Mouse (Mus musculus) heart, adult 2 months (tissue): ENCODE data around the gene Kat2b. TPM values are rescaled to one million over a fixed set of nuclear protein-coding genes. Genes with fewer than 3 reads are reported as not detected.
A peak's percentile ranks its signal among the peaks of the same experiment; 100 is the strongest.

Experiments used
- DNase-seq, 2 experiments: peaks; one replicate each; pipeline ENCODE4 v3.0.0; 2021
- H3K27ac ChIP-seq: fragments of 200-600 bp; 2 replicates; pipeline ENCODE4 v1.8.1; 2022
- H3K27me3 ChIP-seq: fragments of 200-500 bp; 2 replicates; pipeline ENCODE4 v1.6.1; 2012; ENCODE audit warnings: mild to moderate bottlenecking, low read length, inconsistent platforms, mixed read lengths; ENCODE audit not compliant: control insufficient read depth, insufficient read depth
- H3K36me3 ChIP-seq: fragments of 200-500 bp; 2 replicates; pipeline ENCODE4 v1.6.1; 2012; ENCODE audit warnings: low read length, inconsistent platforms; ENCODE audit not compliant: control insufficient read depth, insufficient read depth
- H3K4me1 ChIP-seq: fragments of 200-500 bp; 2 replicates; pipeline ENCODE4 v1.6.1; 2011; ENCODE audit warnings: low read length; ENCODE audit not compliant: control insufficient read depth, insufficient read depth
- H3K4me3 ChIP-seq: fragments of 200-600 bp; 2 replicates; pipeline ENCODE4 v1.8.1; 2022
- H3K79me2 ChIP-seq: fragments of 200-500 bp; replicated peaks from 2 replicates; pipeline ENCODE4 v1.6.1; 2012; ENCODE audit warnings: mild to moderate bottlenecking, inconsistent platforms, low read length, moderate library complexity, mixed read lengths; ENCODE audit not compliant: control insufficient read depth, insufficient read depth
- H3K9ac ChIP-seq: fragments of 200-500 bp; 2 replicates; pipeline ENCODE4 v1.6.1; 2012; ENCODE audit warnings: low read depth, mild to moderate bottlenecking, control low read depth, inconsistent platforms, low read length, mixed read lengths
- CTCF ChIP-seq: fragments of 200-600 bp; IDR thresholded peaks from 2 replicates; pipeline ENCODE4 v1.8.1; 2022; ENCODE audit warnings: antibody characterized with exemption, mild to moderate bottlenecking, moderate library complexity
- EP300 ChIP-seq: fragments of 200-500 bp; IDR thresholded peaks from 2 replicates; pipeline ENCODE4 v1.6.1; 2011; ENCODE audit warnings: low read depth, low read length, control low read depth; ENCODE audit not compliant: insufficient read depth
- POLR2A ChIP-seq: fragments of 200-500 bp; IDR thresholded peaks from 2 replicates; pipeline ENCODE4 v1.6.1; 2011; ENCODE audit warnings: mild to moderate bottlenecking, low read depth, low read length, control low read depth; ENCODE audit not compliant: insufficient read depth
- WGBS: fragments of 180-500 bp; shearing (Covaris S2); methylation state at CpG from one replicate; pipeline ENCODE4 v1.1.7; 2018; 5-methylcytosine and 5-hydroxymethylcytosine counted together
- intact Hi-C: fragments of 180-260 bp; cut with DNase I; formaldehyde crosslinking; loops from one replicate; pipeline ENCODE4 v1.15.1; 2025
- polyA plus RNA-seq: library from polyadenylated mRNA; depleted of rRNA; stranded (reverse); fragments of >200 nt; gene quantifications from 2 replicates; pipeline ENCODE4 v1.2.3, GENCODE M21; 2012
- total RNA-seq, 2 experiments: library from RNA; stranded (reverse); gene quantifications; 2 replicates each; pipeline ENCODE4 v1.2.3; 2021

Gene Kat2b
- total and polyA plus RNA-seq, 3 experiments, result 20.0 to 82.9 (median 78.7) TPM

DNA sequence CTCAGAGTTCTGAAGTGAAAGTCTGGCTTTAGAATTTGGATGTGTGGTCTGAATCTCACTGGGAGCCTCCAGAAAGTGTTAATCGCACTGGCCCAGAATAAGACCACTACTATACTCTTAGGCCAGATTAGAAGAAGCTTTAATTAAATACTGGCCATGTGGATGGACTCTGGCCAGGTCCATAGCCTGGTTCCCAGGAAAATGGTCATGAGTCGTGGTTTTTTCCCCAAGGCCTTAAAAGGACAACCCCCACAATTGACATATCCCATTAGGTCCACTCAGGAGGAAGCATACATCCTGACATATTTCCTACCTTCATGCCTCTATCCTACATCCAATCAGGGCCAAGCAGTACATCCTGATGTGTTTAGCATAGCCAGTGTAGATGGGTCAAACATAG is 10.5 kb downstream of the Kat2b start:
- no peak overlapping the region; the same call in 1 of the 2 replicates for H3K27ac ChIP-seq
- intact Hi-C loops, result no loop called here
- H3K4me1 ChIP-seq, result peaks cover 30% of the 10 kb centered on the region

GRCm38 (mm10) chr17:53577754-53578153 is 11.1 kb downstream of the Kat2b start:
- H3K27me3 ChIP-seq, result no peaks in the 10 kb centered on the region
- no peak overlapping the region for H3K9ac ChIP-seq
- peaks cover 11% of the 10 kb centered on the region for H3K79me2 ChIP-seq
- TF ChIP-seq CTCF, result no peak
- TF ChIP-seq EP300, result no peak
- TF ChIP-seq POLR2A, result no peak
- no peak for DNase-seq
- intact Hi-C loops, result no loop called here
- peaks cover 41% of the 10 kb centered on the region for H3K36me3 ChIP-seq
- H3K27ac ChIP-seq, result no peak overlapping the region; the same call in 1 of the 2 replicates
- H3K4me3 ChIP-seq, result no peak overlapping the region
- WGBS, result 31% methylated on average over 5 of the region's 5 CpGs
- peaks cover 30% of the 10 kb centered on the region for H3K4me1 ChIP-seq

More for the DNA sequence above, 10.5 kb downstream of the Kat2b start:
- TF ChIP-seq CTCF, result no peak
- TF ChIP-seq POLR2A, result no peak
- TF ChIP-seq EP300, result no peak
- whole genome bisulfite sequencing, result 37% methylated on average over 2 of the region's 2 CpGs
- H3K9ac ChIP-seq, result no peak overlapping the region
- H3K4me3 ChIP-seq, result no peak overlapping the region
- H3K27me3 ChIP-seq, result no peaks in the 10 kb centered on the region
- no peak for DNase-seq
- peaks cover 36% of the 10 kb centered on the region for H3K36me3 ChIP-seq
- peaks cover 12% of the 10 kb centered on the region for H3K79me2 ChIP-seq

DNA sequence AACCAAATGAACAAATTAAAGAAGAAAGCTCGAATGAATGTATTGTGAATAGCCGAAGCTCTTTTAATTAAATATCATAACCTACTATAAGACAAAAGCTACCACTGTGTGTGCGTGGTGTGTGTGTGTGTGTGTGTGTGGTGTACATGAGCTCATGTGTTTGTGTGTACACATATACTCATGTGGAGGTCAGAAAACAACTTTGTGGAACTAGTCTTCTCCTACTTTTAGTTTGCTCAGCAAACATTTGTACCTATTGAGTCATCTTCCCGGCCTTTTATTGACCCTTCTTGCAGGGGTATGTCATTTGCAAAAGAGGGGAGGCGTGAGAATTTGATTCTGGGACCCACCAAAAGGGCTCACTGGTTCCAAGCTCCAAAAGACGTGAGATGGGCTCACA is 11.6 kb downstream of the Kat2b start:
- 79% methylated on average over 6 of the region's 6 CpGs for WGBS
- H3K9ac ChIP-seq, result no peak overlapping the region
- intact Hi-C loops, result no loop called here
- H3K36me3 ChIP-seq, result peaks cover 41% of the 10 kb centered on the region
- peak overlapping the region; percentile 26; the same call in 1 of the 2 replicates for H3K27ac ChIP-seq
- H3K79me2 ChIP-seq, result peaks cover 11% of the 10 kb centered on the region
- H3K27me3 ChIP-seq, result no peaks in the 10 kb centered on the region
- H3K4me3 ChIP-seq, result no peak overlapping the region
- no peak for TF ChIP-seq POLR2A
- TF ChIP-seq CTCF, result no peak
- TF ChIP-seq EP300, result no peak
- DNase-seq, result no peak
- peaks cover 28% of the 10 kb centered on the region for H3K4me1 ChIP-seq

- peak overlapping the region; percentile 57 for H3K27ac ChIP-seq
- peak; percentile 45 to 50 for DNase-seq
- TF ChIP-seq EP300 (no peak), POLR2A (no peak), CTCF (no peak)
- H3K4me1 ChIP-seq, result peaks cover 27% of the 10 kb centered on the region
- H3K36me3 ChIP-seq, result peaks cover 39% of the 10 kb centered on the region
- intact Hi-C loops, result no loop called here
- peaks cover 11% of the 10 kb centered on the region for H3K79me2 ChIP-seq
- H3K27me3 ChIP-seq, result no peaks in the 10 kb centered on the region
- H3K4me3 ChIP-seq, result no peak overlapping the region
- WGBS, result 57% methylated on average over 9 of the region's 9 CpGs
- H3K9ac ChIP-seq, result no peak overlapping the region; the same call in 1 of the 2 replicates
These were observed 12.1 kb downstream of the Kat2b start for GRCm38 (mm10) chr17:53578776-53579175.

DNA sequence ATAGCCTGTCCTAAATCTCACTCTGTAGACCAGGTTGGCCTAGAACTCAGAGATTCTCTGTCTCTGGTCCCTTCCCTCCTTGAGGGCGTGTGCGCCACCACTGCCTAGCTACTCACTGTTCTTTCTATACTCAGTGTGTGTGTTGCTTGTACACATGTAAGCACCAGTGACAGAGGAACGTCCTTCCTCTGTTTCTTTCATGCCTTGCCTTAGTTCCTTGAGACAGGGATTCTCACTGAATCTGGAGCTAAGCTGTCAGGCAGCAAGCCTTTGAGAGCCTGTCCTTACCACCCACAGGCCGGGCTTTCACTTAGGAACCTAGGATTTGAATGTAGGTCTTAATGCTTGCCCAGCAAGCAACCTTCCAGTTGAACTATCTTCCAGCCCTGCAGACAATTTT is 13.0 kb downstream of the Kat2b start:
- intact Hi-C loops, result no loop called here
- Histone ChIP-seq H3K9ac (no peak overlapping the region), H3K79me2 (peaks cover 9% of the 10 kb centered on the region), H3K4me3 (no peak overlapping the region), H3K27ac (peak overlapping the region; percentile 42), H3K27me3 (no peaks in the 10 kb centered on the region), H3K36me3 (peaks cover 43% of the 10 kb centered on the region), H3K4me1 (peaks cover 29% of the 10 kb centered on the region)
- TF ChIP-seq EP300 (no peak), POLR2A (no peak), CTCF (no peak)
- DNase-seq, result no peak
- 68% methylated on average over 4 of the region's 4 CpGs for WGBS

- H3K9ac ChIP-seq, result no peak overlapping the region
- peaks cover 29% of the 10 kb centered on the region for H3K4me1 ChIP-seq
- H3K4me3 ChIP-seq, result no peak overlapping the region
- no peak for TF ChIP-seq CTCF
- TF ChIP-seq POLR2A, result no peak
- no peak for TF ChIP-seq EP300
- H3K79me2 ChIP-seq, result peaks cover 10% of the 10 kb centered on the region
- WGBS, result 50% methylated on average over 3 of the region's 3 CpGs
- H3K27ac ChIP-seq, result peak overlapping the region; percentile 42
- no peak for DNase-seq
- intact Hi-C loops, result no loop called here
- H3K27me3 ChIP-seq, result no peaks in the 10 kb centered on the region
- H3K36me3 ChIP-seq, result peaks cover 46% of the 10 kb centered on the region
These were observed 13.6 kb downstream of the Kat2b start for GRCm38 (mm10) chr17:53580237-53580636.
